Mouse (Mus musculus) right cerebral cortex, postnatal 36 days (tissue): ENCODE measurements around the gene Kcnmb2.
A peak's percentile ranks its signal among the peaks of the same experiment; 100 is the strongest.

Source experiments
- DNase-seq, 2 experiments: peaks; one replicate each; pipeline ENCODE4 v3.0.0; 2022; ENCODE audit warnings: low spot score in 2 of 2, mixed read lengths in 1 of 2

Gene Kcnmb2

GRCm38 (mm10) chr3:32012205-32012931, 110.1 kb downstream of the Kcnmb2 start:
- DNase-seq, result no peak

GRCm38 (mm10) chr3:32020981-32021380, 118.7 kb downstream of the Kcnmb2 start:
- no peak for DNase-seq

- DNase-seq, result no peak
These were observed 127.2 kb downstream of the Kcnmb2 start for GRCm38 (mm10) chr3:32029375-32030050.

- DNase-seq, result no peak
These were observed 130.1 kb downstream of the Kcnmb2 start for GRCm38 (mm10) chr3:32032381-32032780.

GRCm38 (mm10) chr3:32043814-32044213, 141.5 kb downstream of the Kcnmb2 start:
- DNase-seq, result peak; percentile 29 to 53

GRCm38 (mm10) chr3:32048777-32049176, 146.5 kb downstream of the Kcnmb2 start:
- DNase-seq, result no peak

- no peak for DNase-seq
These were observed 150.3 kb downstream of the Kcnmb2 start for GRCm38 (mm10) chr3:32052596-32052995.

- DNase-seq, result no peak
These were observed 151.4 kb downstream of the Kcnmb2 start for GRCm38 (mm10) chr3:32053610-32054241.

- DNase-seq, result peak in 1 of 2 experiments; percentile 42
These were observed 157.8 kb downstream of the Kcnmb2 start for GRCm38 (mm10) chr3:32059888-32060656.

GRCm38 (mm10) chr3:32062685-32063084, 160.4 kb downstream of the Kcnmb2 start:
- no peak for DNase-seq

GRCm38 (mm10) chr3:32063312-32063711, 161.0 kb downstream of the Kcnmb2 start:
- DNase-seq, result no peak

GRCm38 (mm10) chr3:32067004-32067935, 165.0 kb downstream of the Kcnmb2 start:
- DNase-seq, result no peak

GRCm38 (mm10) chr3:32073881-32074280, 171.6 kb downstream of the Kcnmb2 start:
- DNase-seq, result no peak

- DNase-seq, result no peak
These were observed 186.5 kb downstream of the Kcnmb2 start for GRCm38 (mm10) chr3:32088762-32089161.

- DNase-seq, result no peak
These were observed 199.1 kb downstream of the Kcnmb2 start for GRCm38 (mm10) chr3:32101391-32101790.

- no peak for DNase-seq
These were observed 217.5 kb downstream of the Kcnmb2 start for GRCm38 (mm10) chr3:32119851-32120250.

- DNase-seq, result no peak
These were observed 219.4 kb downstream of the Kcnmb2 start for GRCm38 (mm10) chr3:32121731-32122130.

GRCm38 (mm10) chr3:32125431-32125830, 223.1 kb downstream of the Kcnmb2 start:
- no peak for DNase-seq

- no peak for DNase-seq
These were observed 226.1 kb downstream of the Kcnmb2 start for GRCm38 (mm10) chr3:32128391-32128790.

GRCm38 (mm10) chr3:32130696-32131095, 228.4 kb downstream of the Kcnmb2 start:
- DNase-seq, result no peak
